Mouse (Mus musculus) liver, embryonic 14.5 days (tissue): ENCODE data around the gene Lrrc71. TPM values are rescaled to one million over a fixed set of nuclear protein-coding genes. Genes with fewer than 3 reads are reported as not detected.

Experiments
- ATAC-seq: fragments of 200-750 bp; cut with Nextera tagmentation; 2 replicates; pipeline ENCODE4 v1.8.0; 2017; ENCODE audit warnings: moderate number of reproducible peaks, mild to moderate bottlenecking, moderate library complexity; ENCODE audit not compliant: insufficient read depth
- DNase-seq, 3 experiments: peaks; one replicate each; pipeline ENCODE4 v3.0.0-alpha.2; 2012 to 2013; ENCODE audit warnings: low read depth in 3 of 3, low spot score in 3 of 3
- H3K27ac ChIP-seq: fragments of 300-500 bp; sonication (generic); 2 replicates; pipeline ENCODE4 v1.5.1; 2014; ENCODE audit warnings: moderate library complexity, mild to moderate bottlenecking, control low read depth, inconsistent platforms
- H3K27me3 ChIP-seq: fragments of 300-500 bp; sonication (generic); 2 replicates; pipeline ENCODE4 v1.6.1; 2014; ENCODE audit warnings: mild to moderate bottlenecking, low read length, moderate library complexity; ENCODE audit not compliant: control insufficient read depth, insufficient read depth
- H3K36me3 ChIP-seq: fragments of 300-500 bp; sonication (generic); replicated peaks from 2 replicates; pipeline ENCODE4 v1.6.1; 2014; ENCODE audit warnings: low read depth; ENCODE audit not compliant: control insufficient read depth, insufficient read depth
- H3K4me1 ChIP-seq, 2 experiments: fragments of 200-500 bp in 1 of 2; fragments of 300-500 bp in 1 of 2; sonication (generic) in 1 of 2; replicated peaks; 2 replicates each; pipeline ENCODE4 v1.6.1; 2012 to 2014; ENCODE audit warnings: antibody characterized with exemption in 1 of 2, inconsistent platforms in 1 of 2, low read length in 1 of 2; ENCODE audit not compliant: control insufficient read depth in 2 of 2, insufficient read depth in 2 of 2
- H3K4me2 ChIP-seq: fragments of 300-500 bp; sonication (generic); 2 replicates; pipeline ENCODE4 v1.6.1; 2014; ENCODE audit warnings: low read depth, mild to moderate bottlenecking, control low read depth, moderate library complexity
- H3K4me3 ChIP-seq, 2 experiments: fragments of 200-500 bp in 1 of 2; fragments of 300-500 bp in 1 of 2; sonication (generic) in 1 of 2; 2 replicates each; pipeline ENCODE4 v1.5.1; 2012 to 2014; ENCODE audit warnings: low read depth in 2 of 2, low read length in 2 of 2, mild to moderate bottlenecking in 2 of 2, control low read depth in 1 of 2, inconsistent platforms in 1 of 2, moderate library complexity in 1 of 2; ENCODE audit not compliant: insufficient read depth in 1 of 2
- H3K9ac ChIP-seq: fragments of 300-500 bp; sonication (generic); replicated peaks from 2 replicates; pipeline ENCODE4 v1.6.1; 2014; ENCODE audit warnings: mild to moderate bottlenecking, control low read depth, moderate library complexity
- H3K9me3 ChIP-seq: fragments of 300-500 bp; sonication (generic); 2 replicates; pipeline ENCODE4 v1.6.1; 2016; ENCODE audit warnings: low read length, mixed read lengths; ENCODE audit not compliant: control insufficient read depth
- CTCF ChIP-seq: IDR thresholded peaks from 2 replicates; pipeline ENCODE4 v1.5.1; 2016; ENCODE audit warnings: antibody characterized with exemption, low read depth, control low read depth
- EP300 ChIP-seq: IDR thresholded peaks from 2 replicates; pipeline ENCODE4 v1.6.1; 2016; ENCODE audit warnings: antibody characterized with exemption, low read depth
- WGBS: fragments of 180-500 bp; shearing (Covaris S2); extraction: QIAGEN DNeasy Blood & Tissue Kit; methylation state at CpG from one replicate; pipeline ENCODE4 v1.1.7; 2014; ENCODE audit not compliant: insufficient replicate concordance; 5-methylcytosine and 5-hydroxymethylcytosine counted together
- polyA plus RNA-seq, 2 experiments: library from polyadenylated mRNA; depleted of rRNA in 1 of 2; stranded (reverse) in 1 of 2; unstranded in 1 of 2; fragments of >200 nt; fragmentation: Nextera tagmentation in 1 of 2; extraction: Ambion mirVana in 1 of 2; gene quantifications; 2 replicates each; pipeline versions ENCODE4 v1.2.1 to v1.2.3; 2012 to 2014

Gene Lrrc71
- polyA plus RNA-seq, 2 experiments, result 0.08 to 0.29 TPM

DNA sequence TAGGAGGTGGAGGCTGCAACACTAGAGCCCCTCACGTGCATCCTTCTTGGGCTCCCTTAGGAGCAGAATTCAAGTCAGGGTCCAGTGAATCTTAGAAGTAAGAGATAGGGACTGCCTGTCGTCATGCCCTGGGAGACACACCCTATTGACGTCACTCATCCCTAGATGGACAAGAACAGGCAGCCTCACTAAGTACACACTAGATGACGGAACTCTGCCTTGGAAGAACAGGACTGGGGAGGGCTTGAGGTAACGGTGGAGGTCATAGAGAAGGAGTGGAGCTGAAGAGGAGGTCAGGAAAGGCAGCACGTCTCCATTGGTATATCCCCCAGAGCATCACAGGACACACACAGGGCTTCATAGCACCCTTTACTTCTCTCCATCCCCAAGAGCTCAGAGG lies 19.7 kb downstream of the Lrrc71 start:
- H3K9ac ChIP-seq, result no peak overlapping the region
- ATAC-seq, result no peak
- no peaks in the 10 kb centered on the region for H3K4me1 ChIP-seq
- 62% methylated on average over 6 of the region's 6 CpGs for WGBS
- H3K9me3 ChIP-seq, result no peaks in the 10 kb centered on the region
- H3K36me3 ChIP-seq, result no peaks in the 10 kb centered on the region
- no peak overlapping the region for H3K4me3 ChIP-seq
- H3K27me3 ChIP-seq, result no peaks in the 10 kb centered on the region
- no peak overlapping the region for H3K27ac ChIP-seq
- DNase-seq, result no peak
- H3K4me2 ChIP-seq, result no peak overlapping the region
- TF ChIP-seq EP300 (no peak), CTCF (no peak)

DNA sequence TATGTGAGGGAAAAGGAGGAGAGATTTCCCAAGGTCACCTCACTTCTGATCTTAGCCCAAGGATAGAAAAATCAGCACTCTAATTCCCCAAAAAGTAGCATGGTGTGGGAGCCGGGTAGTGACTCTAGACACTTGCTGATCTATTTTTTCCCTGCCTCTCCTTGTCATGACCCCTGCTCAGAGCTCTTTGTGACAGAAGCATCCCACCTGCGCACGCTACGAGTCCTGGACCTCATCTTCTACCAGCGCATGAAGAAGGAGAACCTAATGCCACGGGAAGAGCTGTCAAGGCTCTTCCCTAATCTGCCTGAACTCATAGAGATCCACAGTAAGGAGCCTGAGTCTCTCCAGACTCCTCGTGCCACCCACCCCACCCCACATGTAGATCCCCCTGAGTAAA lies 22.2 kb downstream of the Lrrc71 start:
- WGBS, result 69% methylated on average over 7 of the region's 7 CpGs
- no peak for DNase-seq
- H3K4me3 ChIP-seq, result no peak overlapping the region
- ATAC-seq, result no peak
- no peaks in the 10 kb centered on the region for H3K27me3 ChIP-seq
- no peak overlapping the region for H3K4me2 ChIP-seq
- H3K4me1 ChIP-seq, result no peaks in the 10 kb centered on the region
- H3K9ac ChIP-seq, result no peak overlapping the region
- TF ChIP-seq EP300, result no peak
- no peak for TF ChIP-seq CTCF
- H3K9me3 ChIP-seq, result no peaks in the 10 kb centered on the region
- no peaks in the 10 kb centered on the region for H3K36me3 ChIP-seq
- no peak overlapping the region for H3K27ac ChIP-seq

DNA sequence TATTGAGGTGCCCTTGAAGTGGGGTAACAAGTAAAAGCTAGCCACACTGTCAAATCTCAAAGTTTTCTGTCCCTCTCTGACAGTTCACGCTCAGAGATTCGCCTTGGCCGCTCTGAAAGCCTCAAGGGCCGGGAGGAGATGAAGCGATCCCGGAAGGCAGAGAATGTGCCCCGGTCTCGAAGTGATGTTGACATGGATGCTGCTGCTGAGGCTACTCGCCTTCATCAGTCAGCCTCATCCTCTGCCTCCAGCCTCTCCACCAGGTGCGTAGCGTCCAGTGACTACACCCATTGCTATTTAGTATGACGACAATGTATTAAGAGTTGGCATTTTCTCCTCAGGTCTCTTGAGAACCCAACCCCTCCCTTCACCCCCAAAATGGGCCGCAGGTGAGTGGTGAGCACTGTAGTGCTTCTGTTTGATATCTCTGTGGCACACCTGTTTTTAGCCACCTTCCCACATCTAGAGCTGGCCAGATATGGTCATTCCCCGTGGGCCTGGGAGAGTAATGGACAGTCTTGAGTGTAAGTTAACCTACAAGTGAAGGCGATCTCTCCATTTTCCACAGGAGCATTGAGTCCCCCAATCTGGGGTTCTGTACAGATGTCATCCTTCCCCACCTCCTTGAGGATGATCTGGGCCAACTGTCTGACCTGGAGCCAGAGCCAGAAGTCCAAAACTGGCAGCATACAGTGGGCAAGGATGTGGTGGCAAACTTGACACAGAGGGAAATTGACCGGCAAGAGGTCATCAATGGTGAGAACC lies 22.8 kb downstream of the Lrrc71 start:
- Histone ChIP-seq H3K4me2 (no peak overlapping the region), H3K9me3 (no peaks in the 10 kb centered on the region), H3K4me3 (no peak overlapping the region), H3K9ac (no peak overlapping the region), H3K36me3 (no peaks in the 10 kb centered on the region), H3K4me1 (no peaks in the 10 kb centered on the region), H3K27me3 (no peaks in the 10 kb centered on the region), H3K27ac (no peak overlapping the region)
- ATAC-seq (no peak), DNase-seq (no peak)
- 81% methylated on average over 16 of the region's 16 CpGs for WGBS
- TF ChIP-seq EP300 (no peak), CTCF (no peak)

DNA sequence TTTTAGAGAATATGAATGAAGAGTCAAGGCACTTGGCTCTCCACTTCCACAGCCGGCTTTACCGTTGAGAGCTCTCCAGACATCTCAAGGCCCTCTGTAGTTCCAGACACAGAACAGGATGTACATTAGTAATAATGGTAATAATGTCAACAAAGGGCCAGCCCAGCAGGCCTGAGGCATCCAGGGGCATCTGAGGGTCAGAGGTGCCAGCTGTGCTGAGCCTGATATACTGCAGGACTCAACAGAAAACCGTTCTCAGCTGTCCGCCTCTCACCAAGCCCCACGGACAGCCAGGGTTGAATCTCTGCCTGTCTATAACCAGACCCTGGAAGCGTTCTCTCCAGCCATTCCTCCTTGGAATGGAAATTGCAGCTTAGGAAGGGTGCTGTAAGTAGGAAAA lies 23.9 kb downstream of the Lrrc71 start:
- no peak overlapping the region for H3K27ac ChIP-seq
- H3K4me2 ChIP-seq, result no peak overlapping the region
- WGBS, result 76% methylated on average over 6 of the region's 6 CpGs
- H3K9me3 ChIP-seq, result no peaks in the 10 kb centered on the region
- no peak for TF ChIP-seq CTCF
- no peak for TF ChIP-seq EP300
- no peaks in the 10 kb centered on the region for H3K36me3 ChIP-seq
- no peak overlapping the region for H3K9ac ChIP-seq
- DNase-seq (no peak), ATAC-seq (no peak)
- no peaks in the 10 kb centered on the region for H3K27me3 ChIP-seq
- H3K4me1 ChIP-seq, result no peaks in the 10 kb centered on the region
- no peak overlapping the region for H3K4me3 ChIP-seq

DNA sequence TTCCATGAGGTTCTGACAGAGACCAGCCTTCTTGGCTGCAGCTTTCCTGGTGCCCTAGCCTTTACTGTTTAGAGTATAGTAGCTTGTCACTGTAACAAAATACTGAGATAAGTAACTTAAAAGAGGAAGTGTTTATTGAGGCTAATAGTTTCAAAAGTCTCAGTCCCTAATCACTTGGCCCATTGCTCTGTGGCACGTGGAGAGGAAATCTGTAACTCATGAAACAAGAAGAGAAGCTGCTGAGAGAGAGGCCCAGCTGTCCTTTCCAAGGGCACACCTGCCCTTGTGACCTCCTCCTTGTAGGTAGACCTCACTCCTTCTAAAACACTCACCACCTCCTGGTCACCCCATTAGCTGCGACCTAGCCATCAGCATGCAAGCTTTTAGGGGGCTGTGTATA lies 29.9 kb downstream of the Lrrc71 start:
- Histone ChIP-seq H3K9me3 (no peaks in the 10 kb centered on the region), H3K27me3 (no peaks in the 10 kb centered on the region), H3K36me3 (no peaks in the 10 kb centered on the region; the same call in 1 of the 2 replicates), H3K4me3 (no peak overlapping the region), H3K4me1 (no peaks in the 10 kb centered on the region), H3K4me2 (no peak overlapping the region), H3K27ac (no peak overlapping the region), H3K9ac (no peak overlapping the region)
- DNase-seq (no peak), ATAC-seq (no peak)
- 37% methylated on average over 2 of the region's 2 CpGs for WGBS
- TF ChIP-seq CTCF (no peak), EP300 (no peak)

Other genes starting within 250 kb of the Lrrc71 start
- 1.9 and 2.7 TPM in 2 replicates for gene Etv3, start 223.2 kb downstream of the Lrrc71 start, polyA plus RNA-seq (2012; rRNA removed)
- 1.3 and 1.8 TPM in 2 replicates for gene Etv3, start 223.2 kb downstream of the Lrrc71 start, polyA plus RNA-seq (2014; fragmentation: Nextera tagmentation; extraction: Ambion mirVana)
- gene Arhgef11, start 131.1 kb downstream of the Lrrc71 start, polyA plus RNA-seq (2012; rRNA removed), result 2.7 and 3.0 TPM in 2 replicates
- 2.2 TPM in 2 replicates for gene Arhgef11, start 131.1 kb downstream of the Lrrc71 start, polyA plus RNA-seq (2014; fragmentation: Nextera tagmentation; extraction: Ambion mirVana)
- 0.08 and 0.10 TPM in 2 replicates for gene Ntrk1, start 46.5 kb upstream of the Lrrc71 start, polyA plus RNA-seq (2012; rRNA removed)
- 0.04 and 0.14 TPM in 2 replicates for gene Ntrk1, start 46.5 kb upstream of the Lrrc71 start, polyA plus RNA-seq (2014; fragmentation: Nextera tagmentation; extraction: Ambion mirVana)
- gene Insrr, start 48.3 kb upstream of the Lrrc71 start, polyA plus RNA-seq (2012; rRNA removed), result 0.02 TPM in 2 replicates
- not detected in 2 replicates for gene Insrr, start 48.3 kb upstream of the Lrrc71 start, polyA plus RNA-seq (2014; fragmentation: Nextera tagmentation; extraction: Ambion mirVana)
- gene Pear1, start 75.7 kb upstream of the Lrrc71 start, polyA plus RNA-seq (2012; rRNA removed), result 5.4 and 6.9 TPM in 2 replicates
- 3.8 and 4.5 TPM in 2 replicates for gene Pear1, start 75.7 kb upstream of the Lrrc71 start, polyA plus RNA-seq (2014; fragmentation: Nextera tagmentation; extraction: Ambion mirVana)
- gene Sh2d2a, start 98.1 kb upstream of the Lrrc71 start, polyA plus RNA-seq (2012; rRNA removed), result 0.04 and 0.09 TPM in 2 replicates
- 0.10 and 0.13 TPM in 2 replicates for gene Sh2d2a, start 98.1 kb upstream of the Lrrc71 start, polyA plus RNA-seq (2014; fragmentation: Nextera tagmentation; extraction: Ambion mirVana)
- gene Prcc, start 137.0 kb upstream of the Lrrc71 start, polyA plus RNA-seq (2012; rRNA removed), result 14.8 and 15.4 TPM in 2 replicates
- gene Prcc, start 137.0 kb upstream of the Lrrc71 start, polyA plus RNA-seq (2014; fragmentation: Nextera tagmentation; extraction: Ambion mirVana), result 5.0 and 6.7 TPM in 2 replicates
- gene Hdgf, start 157.7 kb upstream of the Lrrc71 start, polyA plus RNA-seq (2012; rRNA removed), result 108 and 167 TPM in 2 replicates
- 204 and 256 TPM in 2 replicates for gene Hdgf, start 157.7 kb upstream of the Lrrc71 start, polyA plus RNA-seq (2014; fragmentation: Nextera tagmentation; extraction: Ambion mirVana)
- gene Mrpl24, start 170.9 kb upstream of the Lrrc71 start, polyA plus RNA-seq (2012; rRNA removed), result 43.9 and 50.1 TPM in 2 replicates
- gene Mrpl24, start 170.9 kb upstream of the Lrrc71 start, polyA plus RNA-seq (2014; fragmentation: Nextera tagmentation; extraction: Ambion mirVana), result 37.9 and 43.4 TPM in 2 replicates
- gene Isg20l2, start 181.7 kb upstream of the Lrrc71 start, polyA plus RNA-seq (2012; rRNA removed), result 9.3 and 14.8 TPM in 2 replicates
- gene Isg20l2, start 181.7 kb upstream of the Lrrc71 start, polyA plus RNA-seq (2014; fragmentation: Nextera tagmentation; extraction: Ambion mirVana), result 9.7 and 11.0 TPM in 2 replicates
- 8.9 and 9.2 TPM in 2 replicates for gene Rrnad1, start 182.1 kb upstream of the Lrrc71 start, polyA plus RNA-seq (2012; rRNA removed)
- 3.5 and 3.6 TPM in 2 replicates for gene Rrnad1, start 182.1 kb upstream of the Lrrc71 start, polyA plus RNA-seq (2014; fragmentation: Nextera tagmentation; extraction: Ambion mirVana)
- gene Crabp2, start 200.0 kb upstream of the Lrrc71 start, polyA plus RNA-seq (2012; rRNA removed), result 0.17 and 0.23 TPM in 2 replicates
- gene Crabp2, start 200.0 kb upstream of the Lrrc71 start, polyA plus RNA-seq (2014; fragmentation: Nextera tagmentation; extraction: Ambion mirVana), result 0.10 and 0.15 TPM in 2 replicates
- gene Nes, start 222.5 kb upstream of the Lrrc71 start, polyA plus RNA-seq (2012; rRNA removed), result 0.78 and 1.1 TPM in 2 replicates
- 0.80 and 0.83 TPM in 2 replicates for gene Nes, start 222.5 kb upstream of the Lrrc71 start, polyA plus RNA-seq (2014; fragmentation: Nextera tagmentation; extraction: Ambion mirVana)